Mouse (Mus musculus): Measurements from ENCODE around the gene Dbf4. TPM values are rescaled to one million over a fixed set of nuclear protein-coding genes. Genes with fewer than 3 reads are reported as not detected.

Dbf4 gene
- polyA plus RNA-seq, 1 experiment from 2014 or later, result 44.8 TPM

- WGBS, result 95% methylated on average over 13 of the region's 13 CpGs
- H3K9me3 ChIP-seq, result no peaks in the 10 kb centered on the region
- H3K27ac ChIP-seq, result no peak overlapping the region
- no peak overlapping the region for H3K4me3 ChIP-seq
- H3K4me1 ChIP-seq (replicated peaks), result no peaks in the 10 kb centered on the region
- DNase-seq (ENCODE audit: low spot score), result no peak
- H3K36me3 ChIP-seq, result peaks cover 73% of the 10 kb centered on the region
- no peaks in the 10 kb centered on the region for H3K27me3 ChIP-seq (ENCODE audit: insufficient read depth, poor library complexity, severe bottlenecking)
Observed at GRCm38 (mm10) chr5:8397587-8398249, 24.8 kb downstream of the Dbf4 start.

DNA sequence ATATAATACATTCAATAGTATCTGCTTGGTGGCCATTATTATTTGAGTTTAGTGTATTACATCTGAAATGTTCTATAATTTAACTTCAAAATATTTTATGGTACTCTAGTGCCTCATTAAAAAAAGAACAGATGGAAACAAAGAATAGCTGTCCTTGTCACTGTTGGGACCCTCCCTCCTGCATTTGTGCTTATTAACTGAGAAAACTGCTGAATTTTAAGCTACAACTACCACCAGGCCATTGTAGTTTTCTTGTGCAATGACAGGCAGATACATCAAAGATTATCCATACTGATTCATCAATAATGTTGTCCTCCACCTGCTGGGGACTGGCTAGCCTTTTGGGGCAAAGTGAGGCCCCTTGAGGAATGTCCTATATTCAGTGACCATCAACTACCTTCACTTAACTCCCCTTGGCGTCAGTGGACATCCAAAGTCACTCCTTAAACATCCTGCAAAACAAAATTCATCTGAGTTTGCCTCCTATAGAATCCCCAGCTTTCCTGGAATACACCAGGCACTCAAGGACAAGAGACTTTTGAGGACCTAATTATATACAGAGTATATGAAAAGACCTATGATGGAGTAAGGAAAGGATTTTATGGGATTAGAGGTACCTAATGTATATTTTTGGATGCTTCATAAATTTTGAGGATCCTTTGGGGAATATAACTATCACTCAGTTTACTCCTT is 28.5 kb downstream of the Dbf4 start:
- WGBS, result 73% methylated on average over 1 of the region's 1 CpGs
- Histone ChIP-seq H3K4me3 (no peak overlapping the region), H3K36me3 (peaks cover 38% of the 10 kb centered on the region), H3K4me1 (replicated peaks) (no peaks in the 10 kb centered on the region), H3K27me3 (ENCODE audit: insufficient read depth, poor library complexity, severe bottlenecking) (no peaks in the 10 kb centered on the region), H3K27ac (no peak overlapping the region), H3K9me3 (no peaks in the 10 kb centered on the region)
- no peak for DNase-seq (ENCODE audit: low spot score)

GRCm38 (mm10) chr5:8374297-8374906 is 48.1 kb downstream of the Dbf4 start:
- Histone ChIP-seq H3K9me3 (no peaks in the 10 kb centered on the region), H3K36me3 (no peaks in the 10 kb centered on the region), H3K4me3 (no peak overlapping the region), H3K27ac (no peak overlapping the region), H3K4me1 (replicated peaks) (no peaks in the 10 kb centered on the region), H3K27me3 (ENCODE audit: insufficient read depth, poor library complexity, severe bottlenecking) (no peaks in the 10 kb centered on the region)
- 90% methylated on average over 5 of the region's 5 CpGs for WGBS
- no peak for DNase-seq (ENCODE audit: low spot score)

DNA sequence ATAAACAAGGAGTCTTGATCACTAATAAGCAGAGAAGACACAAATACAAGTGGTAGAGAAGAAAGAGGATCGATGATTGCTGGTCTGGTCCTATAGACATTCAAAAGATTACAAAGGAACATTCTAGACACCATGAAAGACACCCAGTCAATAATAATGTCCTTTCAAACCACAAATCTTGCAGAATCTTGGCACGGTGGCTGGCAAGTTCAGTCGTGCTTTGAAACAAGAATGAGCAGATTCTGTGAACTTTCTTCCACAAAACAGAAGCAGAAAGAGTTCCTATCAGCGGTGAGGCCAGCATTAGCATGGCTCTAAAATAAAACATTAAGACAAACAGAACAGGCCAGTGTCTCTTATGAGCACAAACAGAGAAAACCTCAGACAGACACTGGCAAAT is 49.1 kb downstream of the Dbf4 start:
- Histone ChIP-seq H3K36me3 (no peaks in the 10 kb centered on the region), H3K27me3 (ENCODE audit: insufficient read depth, poor library complexity, severe bottlenecking) (peaks cover 8% of the 10 kb centered on the region; the same call in 1 of the 2 replicates), H3K4me3 (no peak overlapping the region), H3K4me1 (replicated peaks) (no peaks in the 10 kb centered on the region), H3K27ac (no peak overlapping the region), H3K9me3 (no peaks in the 10 kb centered on the region)
- no peak for DNase-seq (ENCODE audit: low spot score)
- WGBS, result 82% methylated on average over 4 of the region's 4 CpGs

DNA sequence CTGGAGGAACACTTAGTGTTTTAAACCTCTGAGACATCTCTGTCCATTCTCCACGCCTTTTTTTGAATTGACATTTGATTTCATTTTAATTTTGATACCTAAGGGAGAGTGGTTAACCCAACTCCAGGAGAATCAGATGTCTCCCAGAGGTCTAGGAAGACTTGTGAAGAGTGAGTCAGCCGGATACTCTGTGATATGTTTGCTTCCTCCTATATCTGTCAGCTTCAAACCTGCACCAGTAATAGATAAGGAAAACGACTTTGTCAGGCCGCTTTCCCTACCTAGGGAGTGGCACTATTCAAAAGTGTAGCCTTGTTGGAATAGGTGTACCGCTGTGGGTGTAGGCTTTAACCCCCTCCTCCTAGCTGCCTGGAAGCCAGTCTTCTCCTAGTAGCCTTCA is 53.7 kb downstream of the Dbf4 start:
- WGBS, result 90% methylated on average over 5 of the region's 5 CpGs
- H3K4me3 ChIP-seq, result no peak overlapping the region
- H3K36me3 ChIP-seq, result no peaks in the 10 kb centered on the region
- H3K4me1 ChIP-seq (replicated peaks), result peaks cover 7% of the 10 kb centered on the region
- no peaks in the 10 kb centered on the region for H3K9me3 ChIP-seq
- peaks cover 19% of the 10 kb centered on the region; the same call in 1 of the 2 replicates for H3K27me3 ChIP-seq (ENCODE audit: insufficient read depth, poor library complexity, severe bottlenecking)
- DNase-seq (ENCODE audit: low spot score), result no peak
- no peak overlapping the region for H3K27ac ChIP-seq

GRCm38 (mm10) chr5:8368328-8368692 is 54.2 kb downstream of the Dbf4 start:
- DNase-seq (ENCODE audit: low spot score), result no peak
- WGBS, result 38% methylated on average over 7 of the region's 7 CpGs
- no peaks in the 10 kb centered on the region for H3K36me3 ChIP-seq
- peaks cover 7% of the 10 kb centered on the region for H3K4me1 ChIP-seq (replicated peaks)
- peak overlapping the region; percentile 74 for H3K4me3 ChIP-seq
- peaks cover 19% of the 10 kb centered on the region; the same call in 1 of the 2 replicates for H3K27me3 ChIP-seq (ENCODE audit: insufficient read depth, poor library complexity, severe bottlenecking)
- no peaks in the 10 kb centered on the region for H3K9me3 ChIP-seq
- H3K27ac ChIP-seq, result peak overlapping the region; percentile 87

DNA sequence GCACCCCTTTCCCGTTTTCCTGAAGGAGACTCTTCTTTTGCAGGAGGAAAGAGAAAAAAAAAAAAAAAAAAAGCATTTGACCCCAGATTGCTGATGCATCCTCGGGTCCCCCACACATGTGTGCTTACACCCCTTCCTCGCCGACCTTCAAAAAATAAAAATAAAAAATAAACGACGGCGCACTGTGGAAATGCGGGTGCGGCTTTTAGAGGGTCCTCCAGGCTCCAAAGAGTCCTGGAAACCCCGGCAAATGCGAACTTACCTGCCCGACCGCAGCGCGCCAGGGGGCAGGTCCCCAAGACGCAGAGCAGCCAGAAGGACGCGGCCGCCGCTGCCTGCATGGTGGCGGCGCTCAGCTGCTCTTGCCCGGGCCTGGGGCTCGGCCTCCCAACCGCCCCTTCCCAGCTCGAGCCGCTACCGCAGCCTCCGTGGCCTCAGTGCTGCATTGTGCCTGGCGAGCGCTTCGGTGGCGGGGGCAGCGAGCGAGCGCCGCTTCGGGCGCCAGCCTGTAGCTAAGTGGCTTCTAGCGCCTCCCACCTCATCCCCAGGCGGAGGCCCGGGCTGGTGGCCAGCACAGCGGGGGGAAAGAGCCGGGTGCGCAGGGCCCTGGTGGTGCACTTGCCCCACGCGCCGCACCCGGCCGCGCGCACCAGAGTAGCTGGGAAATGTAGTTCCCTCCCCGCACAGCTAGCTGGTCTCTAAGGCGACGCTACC is 54.7 kb downstream of the Dbf4 start, which contains the start of gene Adam22:
Gene Adam22, minus strand, starts transcription at position 547 of the 714 bp plus-strand sequence.
- WGBS, result under 1% methylated on average over 55 of the region's 55 CpGs

DNA sequence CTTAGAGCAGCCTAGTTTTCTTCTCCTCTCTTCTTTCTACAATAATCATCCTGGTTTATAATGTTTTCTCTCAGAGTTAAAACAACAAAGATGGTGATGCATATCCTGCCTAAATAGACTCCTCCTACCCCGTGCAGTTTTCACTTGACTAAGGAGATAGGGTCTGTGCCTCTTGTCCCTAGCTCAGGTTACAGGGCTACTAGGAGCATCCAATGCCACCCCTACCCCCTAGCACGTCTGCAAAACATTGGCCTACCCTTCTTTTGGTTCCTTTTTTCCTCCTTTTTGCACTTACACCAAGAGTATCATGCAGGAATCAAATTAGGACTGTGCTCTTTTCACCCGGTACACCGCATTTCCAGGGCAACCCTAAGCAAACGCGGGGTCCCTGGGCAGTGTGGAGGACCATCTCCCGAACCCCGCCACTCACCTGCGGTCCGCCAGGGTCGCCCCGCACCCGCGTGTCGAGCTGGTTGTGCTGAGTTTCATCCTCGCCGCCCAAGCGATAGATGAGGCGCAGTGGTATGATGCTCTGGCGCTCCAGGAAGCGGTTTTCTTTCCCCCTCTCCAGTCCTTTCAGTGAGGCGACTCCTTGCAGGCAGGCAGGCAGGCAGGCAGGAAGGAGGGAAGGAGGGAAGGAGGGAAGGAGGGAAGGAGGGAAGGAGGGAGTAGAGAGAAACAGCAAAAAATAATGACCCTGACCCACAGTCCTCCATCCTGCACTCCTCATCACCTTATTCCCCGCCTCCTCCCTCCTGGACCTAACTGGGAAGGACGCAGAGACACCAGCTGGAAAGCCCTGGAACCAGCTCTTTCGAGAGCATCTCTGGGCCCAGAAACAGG is 55.5 kb downstream of the Dbf4 start:
- peak; percentile 46 for DNase-seq (ENCODE audit: low spot score)
- Histone ChIP-seq H3K4me1 (replicated peaks) (peaks cover 7% of the 10 kb centered on the region), H3K9me3 (no peaks in the 10 kb centered on the region), H3K27ac (peak overlapping the region; percentile 87), H3K27me3 (ENCODE audit: insufficient read depth, poor library complexity, severe bottlenecking) (peaks cover 19% of the 10 kb centered on the region; the same call in 1 of the 2 replicates), H3K36me3 (no peaks in the 10 kb centered on the region), H3K4me3 (peak overlapping the region; percentile 74)
- 2% methylated on average over 25 of the region's 25 CpGs for WGBS

More for the DNA sequence above, 54.7 kb downstream of the Dbf4 start, which contains the start of gene Adam22:
- peak; percentile 80 for DNase-seq (ENCODE audit: low spot score)
- Histone ChIP-seq H3K36me3 (no peaks in the 10 kb centered on the region), H3K9me3 (no peaks in the 10 kb centered on the region), H3K27ac (peak within 1 kb of the TSS; percentile 87), H3K4me1 (replicated peaks) (peaks cover 7% of the 10 kb centered on the region), H3K27me3 (ENCODE audit: insufficient read depth, poor library complexity, severe bottlenecking) (peaks cover 19% of the 10 kb centered on the region; the same call in 1 of the 2 replicates), H3K4me3 (peak within 1 kb of the TSS; percentile 74)

DNA sequence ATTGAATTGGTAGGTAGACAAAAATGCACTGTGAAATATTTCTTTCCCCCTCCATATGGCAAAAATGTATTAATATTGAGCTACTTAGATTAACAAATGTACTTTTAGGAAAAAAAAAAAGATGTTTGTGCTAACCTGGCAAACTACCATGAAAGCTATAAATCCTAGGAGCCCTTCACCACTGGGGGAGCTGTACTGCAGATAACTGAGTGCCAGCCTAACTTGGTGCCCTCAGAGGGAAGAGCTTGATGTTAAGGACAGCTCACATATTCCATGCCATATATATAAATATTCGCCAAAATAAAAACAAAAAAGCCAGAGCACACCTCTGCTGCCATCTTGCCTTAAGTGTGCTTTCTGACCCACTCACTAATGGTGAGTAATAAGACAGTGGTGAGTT is 60.2 kb downstream of the Dbf4 start:
- Histone ChIP-seq H3K27me3 (ENCODE audit: insufficient read depth, poor library complexity, severe bottlenecking) (peaks cover 4% of the 10 kb centered on the region; the same call in 1 of the 2 replicates), H3K4me3 (no peak overlapping the region), H3K9me3 (no peaks in the 10 kb centered on the region), H3K36me3 (no peaks in the 10 kb centered on the region), H3K27ac (no peak overlapping the region), H3K4me1 (replicated peaks) (peaks cover 10% of the 10 kb centered on the region)
- DNase-seq (ENCODE audit: low spot score), result no peak
- WGBS, result 63% methylated on average over 1 of the region's 1 CpGs

- WGBS, result 81% methylated on average over 8 of the region's 8 CpGs
- H3K9me3 ChIP-seq, result no peaks in the 10 kb centered on the region
- no peaks in the 10 kb centered on the region for H3K27me3 ChIP-seq (ENCODE audit: insufficient read depth, poor library complexity, severe bottlenecking)
- peaks cover 6% of the 10 kb centered on the region; the same call in 1 of the 2 replicates for H3K4me1 ChIP-seq (replicated peaks)
- no peaks in the 10 kb centered on the region for H3K36me3 ChIP-seq
- H3K27ac ChIP-seq, result no peak overlapping the region
- no peak overlapping the region for H3K4me3 ChIP-seq
- DNase-seq (ENCODE audit: low spot score), result no peak
Observed at GRCm38 (mm10) chr5:8357677-8358076, 64.8 kb downstream of the Dbf4 start.

- Histone ChIP-seq H3K36me3 (no peaks in the 10 kb centered on the region), H3K4me1 (replicated peaks) (peaks cover 6% of the 10 kb centered on the region; the same call in 1 of the 2 replicates), H3K27me3 (ENCODE audit: insufficient read depth, poor library complexity, severe bottlenecking) (no peaks in the 10 kb centered on the region), H3K27ac (no peak overlapping the region), H3K9me3 (no peaks in the 10 kb centered on the region), H3K4me3 (no peak overlapping the region)
- DNase-seq (ENCODE audit: low spot score), result no peak
- WGBS, result 64% methylated on average over 13 of the region's 13 CpGs
Observed at GRCm38 (mm10) chr5:8356885-8357651, 65.4 kb downstream of the Dbf4 start.

All from hindbrain, embryonic 10.5 days (tissue).